Mouse (Mus musculus) olfactory bulb, adult 2 months (tissue): Measurements from ENCODE around the gene Atxn7l3.

Source experiments
- CTCF ChIP-seq: fragments of 200-500 bp; IDR thresholded peaks from 2 replicates; pipeline ENCODE4 v1.5.1; 2012; ENCODE audit warnings: low read depth, mild to moderate bottlenecking, low read length, moderate library complexity; ENCODE audit not compliant: insufficient read depth
- POLR2A ChIP-seq: fragments of 200-500 bp; IDR thresholded peaks from 2 replicates; pipeline ENCODE4 v1.6.1; 2012; ENCODE audit warnings: mild to moderate bottlenecking, low read depth, low read length, moderate library complexity; ENCODE audit not compliant: insufficient read depth

DNA sequence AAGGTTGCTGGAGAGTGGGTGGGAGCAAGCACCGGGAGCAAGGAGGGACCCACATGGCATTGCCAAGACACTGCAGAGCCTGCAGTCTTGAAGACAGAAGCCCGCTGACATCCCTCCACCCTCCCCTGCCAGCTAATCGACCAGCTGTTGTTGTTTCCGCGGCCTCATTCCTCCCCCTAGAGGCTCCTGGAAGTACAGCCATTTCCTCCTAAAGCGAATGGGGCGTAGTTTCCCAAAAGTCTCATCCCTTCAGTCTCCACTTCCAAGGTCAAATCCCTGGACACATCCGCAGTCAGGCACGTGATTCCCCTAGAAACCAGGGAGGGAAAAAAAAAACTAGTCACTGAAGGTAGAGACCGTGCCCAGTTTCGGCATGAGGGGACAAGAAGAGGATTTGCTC is 29.0 kb downstream of the Atxn7l3 start:
- TF ChIP-seq CTCF (peak; percentile 84), POLR2A (no peak)
